Mouse (Mus musculus) olfactory bulb, adult 2 months (tissue): Measurements from ENCODE around the gene Slc34a3.

ENCODE experiments used
- CTCF ChIP-seq: fragments of 200-500 bp; IDR thresholded peaks from 2 replicates; pipeline ENCODE4 v1.5.1; 2012; ENCODE audit warnings: low read depth, mild to moderate bottlenecking, low read length, moderate library complexity; ENCODE audit not compliant: insufficient read depth
- POLR2A ChIP-seq: fragments of 200-500 bp; IDR thresholded peaks from 2 replicates; pipeline ENCODE4 v1.6.1; 2012; ENCODE audit warnings: mild to moderate bottlenecking, low read depth, low read length, moderate library complexity; ENCODE audit not compliant: insufficient read depth

GRCm38 (mm10) chr2:25193330-25193770, 40.8 kb downstream of the Slc34a3 start:
- TF ChIP-seq POLR2A (0 out of 2 replicates have a peak, but pooled peaks have one; percentile 11), CTCF (peak; percentile 66)
